Mouse (Mus musculus) thymus, postnatal 14 days (tissue): ENCODE results near the gene Kcnc4.

Experiments used
- DNase-seq: peaks from one replicate; pipeline ENCODE4 v3.0.0; 2021

Kcnc4 gene

DNA sequence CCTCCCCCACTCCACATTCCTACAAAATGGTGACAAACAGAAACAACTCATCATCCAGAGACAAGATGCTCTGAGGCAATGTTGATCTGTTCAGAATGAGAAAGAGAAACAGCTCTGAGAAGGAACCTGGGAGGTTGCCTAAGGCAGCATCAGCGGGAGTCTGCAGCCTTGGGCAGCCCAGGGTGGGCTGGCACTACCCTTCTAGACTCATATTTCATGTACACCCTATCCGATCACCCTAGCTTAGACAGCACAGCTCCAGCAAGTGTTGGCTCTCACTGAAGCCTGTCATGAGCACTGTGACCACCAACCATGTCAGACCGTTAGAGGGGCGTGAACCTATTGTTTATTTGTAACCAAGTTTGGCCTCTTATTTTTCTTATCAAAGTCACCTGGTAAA is 5.1 kb downstream of the Kcnc4 start:
- DNase-seq, result no peak

DNA sequence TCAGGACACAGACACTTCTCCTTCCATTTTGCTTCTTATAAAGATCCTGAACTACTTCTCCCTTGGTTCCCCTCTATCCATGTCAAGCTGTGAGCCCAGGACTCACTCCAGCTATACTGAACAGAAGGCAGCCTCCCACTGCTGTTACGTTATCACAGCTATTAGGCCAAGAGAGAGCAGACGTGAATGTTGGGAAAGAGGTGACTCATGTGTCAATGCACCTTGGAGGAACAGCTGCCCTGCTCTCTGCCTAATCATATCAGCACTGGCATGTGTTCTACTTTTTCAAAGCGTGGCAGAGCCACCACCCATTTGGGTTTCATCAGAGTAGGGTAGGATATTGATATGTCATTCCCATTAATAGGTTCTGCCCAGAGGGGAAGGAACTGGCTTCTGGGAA is 12.5 kb downstream of the Kcnc4 start:
- no peak for DNase-seq

DNA sequence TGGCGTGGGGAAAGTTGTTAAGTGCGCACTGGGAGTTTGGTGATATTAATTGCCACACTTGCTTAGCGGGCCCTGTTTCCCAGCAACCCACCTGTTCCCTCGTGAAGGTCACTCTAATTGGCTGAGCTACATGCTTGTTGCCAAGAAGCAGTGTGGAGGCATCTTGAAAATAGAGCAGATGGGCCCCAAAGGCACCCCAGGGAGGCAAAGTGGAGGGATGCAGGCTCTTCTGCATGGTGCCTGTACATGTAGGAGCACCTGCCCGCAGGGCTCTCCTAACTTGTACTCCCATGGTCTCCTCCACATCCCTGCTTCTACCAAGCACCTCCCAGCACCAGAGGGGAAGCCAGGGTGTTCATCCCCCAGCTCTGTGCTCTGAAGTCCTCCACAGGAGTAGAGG is 15.5 kb downstream of the Kcnc4 start:
- no peak for DNase-seq

DNA sequence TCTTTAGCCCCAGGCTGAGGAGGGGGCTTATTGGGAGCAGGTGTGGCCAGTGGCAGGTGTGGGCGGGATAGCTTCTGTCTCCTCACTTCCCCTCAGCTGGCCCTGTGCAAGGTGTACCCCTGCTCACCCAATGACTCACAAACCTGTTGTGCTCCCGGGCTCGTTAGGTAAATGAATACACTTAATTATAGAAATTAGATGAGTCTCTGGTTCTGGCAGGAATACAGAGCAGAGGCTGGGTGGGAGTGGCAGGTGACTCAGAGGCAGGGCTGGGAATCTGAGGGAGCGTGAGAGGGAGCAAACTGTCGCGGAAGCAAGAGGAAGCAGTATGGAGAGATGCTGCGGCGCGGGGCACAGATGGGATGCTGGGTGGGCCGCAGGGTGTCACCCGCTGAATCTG is 17.2 kb downstream of the Kcnc4 start:
- no peak for DNase-seq

DNA sequence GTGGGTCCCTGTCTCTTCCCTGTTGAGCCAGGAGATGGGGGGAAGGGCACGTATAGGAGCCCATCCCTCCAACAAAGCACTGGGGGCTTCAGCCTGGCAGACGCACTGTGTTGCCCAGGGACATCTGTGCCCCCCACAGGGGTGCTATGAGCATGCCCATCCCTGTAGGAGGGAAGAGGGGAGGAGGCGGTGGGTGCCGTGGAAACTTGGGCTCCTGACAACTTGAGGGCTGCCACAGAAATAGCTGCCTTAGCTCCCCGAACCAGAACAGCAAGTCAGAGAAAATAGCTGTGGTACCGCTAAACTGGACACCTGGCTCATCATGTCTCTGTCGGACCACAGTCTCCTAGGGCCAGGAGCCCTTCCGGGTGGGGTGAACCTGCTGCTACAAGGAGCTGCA is 18.0 kb downstream of the Kcnc4 start:
- no peak for DNase-seq

DNA sequence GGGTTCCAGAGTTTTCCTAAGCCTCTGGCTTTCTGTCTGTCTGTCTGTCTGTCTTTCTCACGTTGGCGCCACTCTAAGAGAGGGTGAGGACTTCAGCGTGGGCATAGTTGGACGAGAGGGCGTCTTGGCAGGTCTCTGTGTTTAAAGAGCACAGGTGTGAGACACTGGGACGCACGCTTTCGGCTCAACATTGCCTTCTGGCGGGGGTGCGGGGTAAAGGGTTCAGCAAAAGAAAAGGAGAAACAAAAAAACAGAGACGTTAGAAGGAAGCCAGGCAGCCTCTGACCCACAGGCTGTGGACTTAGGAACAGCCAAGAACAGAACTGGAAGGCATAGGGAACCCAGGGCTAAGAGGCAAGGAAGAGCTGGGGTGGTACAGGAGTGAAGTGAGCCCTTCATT is 20.1 kb downstream of the Kcnc4 start:
- no peak for DNase-seq

DNA sequence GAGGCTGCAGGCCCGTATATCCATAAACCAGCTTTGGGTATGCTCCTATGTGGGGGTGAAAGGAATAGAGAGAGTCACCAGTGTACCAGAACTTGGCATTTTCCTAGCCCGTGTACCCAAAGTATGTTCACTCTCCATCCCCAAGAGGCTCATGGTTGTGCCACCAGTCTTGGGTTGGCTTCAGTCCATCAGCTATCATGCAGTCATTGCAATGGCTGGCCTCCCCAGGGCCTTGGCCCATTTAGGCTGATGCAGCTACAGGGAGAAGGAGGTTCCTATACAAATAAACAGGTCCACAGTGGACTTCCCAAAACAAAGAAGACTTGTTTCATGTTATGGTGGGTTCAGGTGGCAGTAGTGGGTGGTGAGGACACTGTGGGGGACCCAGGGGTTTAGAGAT is 21.7 kb downstream of the Kcnc4 start:
- DNase-seq, result no peak

DNA sequence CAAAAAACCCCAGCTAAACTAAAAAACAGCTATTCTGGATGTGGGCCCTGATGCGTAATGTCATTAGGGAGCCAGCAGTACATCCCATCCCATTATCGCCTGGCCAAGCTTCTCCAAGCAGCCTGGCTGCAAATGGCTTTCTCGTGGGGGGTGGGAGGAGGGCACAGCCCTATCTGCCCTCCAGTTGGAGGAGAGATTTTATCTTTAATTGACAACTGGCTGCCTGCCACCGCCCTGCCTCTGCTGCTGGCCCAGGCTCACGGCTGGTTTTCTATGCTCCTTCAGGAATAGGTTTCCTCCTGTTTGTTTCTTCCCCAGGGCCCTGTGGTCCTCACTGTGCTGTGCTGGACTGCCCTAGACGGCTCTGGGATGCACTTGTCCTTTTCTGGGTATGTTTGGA is 22.9 kb downstream of the Kcnc4 start:
- no peak for DNase-seq

DNA sequence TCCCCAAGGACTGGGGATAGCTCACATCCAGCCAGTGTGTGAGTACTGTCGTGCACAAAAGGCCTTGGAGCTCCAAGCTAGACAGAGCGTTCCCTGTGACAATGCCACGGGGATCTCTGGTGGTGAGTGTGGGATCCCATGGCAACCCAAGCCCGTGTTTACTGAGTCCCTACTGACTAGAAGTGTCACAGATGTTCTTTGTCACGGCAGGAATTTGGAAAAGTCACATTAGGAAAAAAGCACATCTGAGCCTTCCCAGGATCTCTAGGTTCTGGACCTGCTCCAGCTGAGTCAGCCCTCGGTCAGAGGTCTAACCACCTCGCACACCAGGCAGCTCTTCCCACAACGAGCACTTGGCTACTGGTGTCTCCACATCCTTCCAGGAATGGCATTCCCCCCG is 25.7 kb downstream of the Kcnc4 start:
- no peak for DNase-seq

DNA sequence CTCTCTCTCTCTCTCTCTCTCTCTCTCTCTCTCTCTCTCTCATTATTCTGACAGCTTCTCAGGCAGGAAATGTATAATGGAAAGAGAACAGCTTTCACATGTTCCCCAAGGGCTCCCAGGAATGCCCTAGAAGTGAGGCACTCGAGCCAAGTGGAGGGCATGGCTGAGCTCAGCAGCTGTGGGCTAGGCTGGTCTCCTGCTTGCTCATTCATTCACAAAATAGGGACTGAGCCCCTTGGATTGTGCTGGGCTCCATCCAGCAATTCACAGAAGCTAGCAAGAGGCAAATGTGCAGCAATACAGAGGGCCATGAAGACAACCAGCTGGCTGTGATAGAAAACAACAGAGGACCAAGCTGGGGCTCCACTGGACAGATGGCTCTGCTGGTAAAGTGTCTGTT is 28.1 kb downstream of the Kcnc4 start:
- DNase-seq, result no peak

DNA sequence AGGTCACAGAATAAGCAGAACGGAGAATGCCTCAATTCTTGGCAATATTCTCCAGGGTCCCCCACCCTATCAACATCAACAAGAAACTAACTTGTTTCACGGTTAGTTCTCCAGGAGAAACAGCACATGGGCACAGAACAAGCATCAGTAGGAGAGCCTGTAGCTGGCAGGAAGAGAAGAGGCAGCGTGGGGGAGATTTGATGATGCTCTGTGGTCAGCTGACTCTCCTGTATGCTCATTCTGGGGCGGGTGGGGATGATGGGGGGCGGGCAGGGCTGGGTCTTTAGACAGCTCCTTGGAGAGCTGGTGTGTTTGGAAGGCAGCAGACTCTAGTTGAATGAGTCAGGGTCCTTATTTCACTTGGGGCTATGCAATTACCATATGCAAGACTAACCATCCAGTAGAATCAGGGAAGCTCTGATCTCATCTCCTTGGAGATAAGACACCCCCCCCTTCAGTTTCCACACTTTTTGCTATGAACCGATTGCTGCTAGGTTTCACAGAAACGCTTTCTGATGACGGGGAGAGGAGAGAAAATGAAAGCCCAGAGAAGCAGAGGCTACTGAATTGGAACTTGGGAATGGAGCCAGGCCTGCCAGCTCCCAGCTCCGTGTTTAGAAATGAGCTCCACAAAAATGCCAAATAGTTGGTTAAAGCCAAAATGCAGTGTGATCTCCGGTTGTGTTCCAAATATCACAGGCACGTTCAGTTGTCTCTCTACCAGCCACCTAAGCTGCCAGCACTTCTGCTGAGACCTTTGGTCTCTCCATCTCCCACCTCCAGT is 34.9 kb downstream of the Kcnc4 start:
- DNase-seq, result no peak

DNA sequence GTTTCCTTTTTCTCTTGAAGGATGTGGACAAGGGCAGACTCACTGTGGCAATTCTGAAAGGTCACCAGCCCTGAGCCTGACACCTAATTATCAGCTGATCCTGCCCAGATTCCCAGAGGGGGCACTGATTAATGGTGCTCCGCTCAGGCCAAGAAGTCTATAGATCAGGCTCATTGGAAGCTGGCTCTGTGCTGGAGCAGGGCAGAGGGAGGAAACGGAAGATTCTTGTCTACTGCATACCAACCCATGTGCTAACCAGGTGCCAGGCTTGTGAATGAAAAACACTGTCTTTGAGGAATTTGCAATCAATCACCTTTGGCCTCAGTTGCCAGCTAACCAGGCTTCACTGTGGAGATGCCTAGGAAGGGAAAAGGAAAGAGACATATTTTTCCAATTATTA is 39.2 kb downstream of the Kcnc4 start:
- DNase-seq, result no peak

DNA sequence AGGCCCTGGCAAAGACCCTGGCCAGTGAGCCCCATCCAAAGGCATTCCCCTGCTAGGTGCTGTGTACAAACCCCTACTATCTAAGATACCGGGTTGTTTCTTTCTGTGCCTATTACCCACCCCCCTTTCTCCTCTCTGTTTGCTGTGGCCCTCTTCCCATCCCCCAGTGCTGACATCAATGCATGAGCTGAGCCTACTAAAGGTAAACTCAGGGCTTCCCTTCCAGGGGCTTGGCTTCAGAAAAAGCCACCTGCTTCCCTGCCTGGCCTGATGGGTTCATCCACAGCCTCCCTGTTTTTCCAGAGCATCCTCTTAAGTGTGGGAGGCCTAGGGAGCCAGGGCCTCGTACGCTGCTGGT is 42.1 kb downstream of the Kcnc4 start:
- no peak for DNase-seq

DNA sequence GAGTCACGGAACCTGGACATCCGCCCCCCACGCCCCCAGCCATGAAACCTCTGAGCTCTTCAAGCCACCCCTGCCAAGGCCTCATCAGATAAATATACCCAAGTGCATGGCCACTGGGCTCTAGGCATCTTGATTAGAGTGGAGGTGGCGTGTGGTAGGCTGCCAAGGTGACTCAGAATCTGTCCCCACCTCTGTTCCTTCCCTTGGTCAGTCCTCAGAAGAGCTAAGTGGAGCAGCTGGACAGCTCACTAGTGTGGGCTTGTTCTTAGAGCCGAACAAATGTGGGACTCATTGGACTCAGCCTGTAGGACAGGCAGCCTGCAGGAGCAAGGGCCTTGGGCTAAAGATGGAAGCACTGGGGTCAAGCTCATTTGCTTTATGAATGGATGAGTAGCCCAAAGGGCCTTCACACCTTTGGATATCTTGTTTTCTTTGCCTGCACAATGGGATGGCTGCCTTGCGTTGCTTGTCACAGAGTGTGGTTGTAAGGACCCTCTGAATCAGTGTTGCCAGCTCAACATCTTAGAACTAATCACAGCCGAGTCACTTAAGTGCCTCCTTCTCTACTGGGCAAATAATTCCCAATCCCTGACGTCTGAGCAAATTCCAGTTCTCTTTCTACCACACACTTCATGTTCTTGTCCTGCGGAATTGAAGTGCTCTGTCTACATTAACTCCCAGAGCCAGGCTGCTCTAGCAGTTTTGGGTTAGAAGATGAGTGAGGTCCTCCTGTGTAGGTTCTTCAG is 42.6 kb downstream of the Kcnc4 start:
- DNase-seq, result no peak

DNA sequence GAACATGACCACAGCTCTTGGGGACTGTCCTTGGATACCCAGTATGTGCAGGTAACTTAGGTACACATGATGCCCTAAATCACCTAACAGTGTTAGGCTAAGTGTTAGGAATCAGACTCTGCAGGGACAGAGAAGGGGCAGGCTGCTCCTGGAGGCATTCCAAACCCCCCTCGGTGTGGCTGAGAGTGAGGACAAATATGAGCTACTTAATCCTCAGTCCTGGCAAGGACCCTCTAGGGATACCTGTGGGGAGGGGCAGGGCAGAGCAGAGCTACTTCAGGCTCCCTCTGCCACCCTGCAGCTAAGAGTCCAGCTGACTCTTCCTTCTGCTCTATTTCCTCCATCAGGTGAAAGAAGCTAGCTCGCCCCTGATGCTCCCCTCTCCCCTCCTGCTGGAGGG is 46.3 kb downstream of the Kcnc4 start:
- no peak for DNase-seq

DNA sequence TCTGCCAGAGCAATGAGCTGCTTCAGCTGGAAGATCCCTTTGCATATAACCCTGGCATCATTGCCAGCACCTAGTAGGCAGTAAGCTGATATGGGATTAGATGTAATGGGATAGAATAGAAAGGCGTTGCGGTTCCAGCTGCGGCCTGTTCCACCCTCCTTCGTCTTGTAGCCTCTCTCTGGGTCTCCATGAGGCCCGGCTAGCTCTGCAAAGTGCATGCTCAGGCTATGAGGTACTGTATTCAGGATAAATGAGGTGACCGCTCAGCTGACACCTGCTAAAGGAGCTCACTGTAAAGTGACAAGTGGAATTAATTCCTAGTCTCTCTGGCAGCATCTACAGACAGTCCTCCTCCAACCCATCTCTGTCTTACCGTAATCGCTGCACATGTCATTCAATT is 46.8 kb downstream of the Kcnc4 start:
- DNase-seq, result no peak

DNA sequence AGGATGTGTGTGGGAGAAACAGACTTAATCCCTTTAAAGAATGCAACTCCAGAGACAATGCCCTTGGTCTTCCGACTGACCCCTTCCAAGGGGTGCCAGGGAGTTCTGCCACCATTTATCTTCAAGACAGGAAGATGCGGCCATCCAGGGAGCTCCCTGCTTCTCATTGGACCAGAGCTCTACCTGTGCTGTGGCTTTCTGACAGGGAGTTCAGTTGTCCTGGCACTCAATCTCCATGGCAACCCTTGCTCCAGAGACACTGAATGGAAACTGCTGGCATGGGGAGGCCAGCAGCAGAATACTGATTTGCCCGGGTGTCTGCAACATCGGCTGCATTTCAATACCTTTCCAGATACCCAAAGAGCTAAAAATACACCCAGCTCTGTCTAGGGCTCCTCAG is 47.7 kb downstream of the Kcnc4 start:
- DNase-seq, result no peak

DNA sequence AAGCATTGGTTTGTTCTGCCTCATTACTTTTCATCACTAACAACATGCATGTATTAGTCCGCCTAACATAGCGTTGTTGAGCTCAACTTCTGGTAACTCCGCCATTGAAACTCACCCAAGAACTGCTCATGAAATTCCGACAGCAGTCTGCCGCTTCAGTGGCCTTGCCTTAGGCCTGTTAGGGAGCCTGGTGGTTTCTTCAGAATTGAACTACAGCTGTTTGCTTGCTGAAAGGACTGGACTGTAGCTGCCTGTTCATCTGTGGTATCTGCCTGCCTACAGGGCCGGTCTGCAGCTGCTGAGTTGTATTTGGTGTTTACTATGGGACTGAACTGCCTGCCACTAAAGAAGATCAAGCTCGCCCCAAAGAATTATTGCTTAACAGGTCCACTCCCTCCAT is 58.0 kb downstream of the Kcnc4 start:
- DNase-seq, result no peak

DNA sequence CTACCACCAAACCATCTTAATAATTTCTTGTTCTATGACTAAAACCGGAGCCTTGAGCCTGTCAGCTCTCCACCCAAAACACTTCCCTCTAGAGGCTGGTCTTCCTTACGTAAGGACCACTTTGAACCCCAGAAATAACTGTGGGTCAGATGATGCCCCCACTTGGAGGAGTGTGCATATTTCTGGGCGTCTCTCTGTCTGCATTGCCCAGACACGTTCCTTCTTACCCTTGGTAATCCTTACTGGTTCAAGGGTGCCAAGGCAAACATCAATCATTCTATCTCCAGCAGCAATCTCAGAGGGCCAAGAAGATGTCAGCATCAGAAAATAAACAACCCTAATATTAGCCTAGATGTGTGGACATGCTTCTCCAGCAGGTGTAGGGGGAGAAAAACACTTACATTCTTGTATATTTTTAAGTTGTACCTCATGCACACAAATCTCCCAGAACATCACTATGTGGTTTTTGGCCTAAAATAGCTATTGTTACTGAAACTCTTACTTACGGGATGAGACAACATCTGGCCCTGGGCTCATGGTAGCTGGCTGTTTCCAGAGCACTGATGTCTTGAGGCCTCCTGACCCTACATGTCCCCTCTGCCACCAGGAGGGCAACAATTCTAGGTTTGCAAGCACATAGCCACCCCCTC is 59.2 kb downstream of the Kcnc4 start:
- DNase-seq, result no peak

DNA sequence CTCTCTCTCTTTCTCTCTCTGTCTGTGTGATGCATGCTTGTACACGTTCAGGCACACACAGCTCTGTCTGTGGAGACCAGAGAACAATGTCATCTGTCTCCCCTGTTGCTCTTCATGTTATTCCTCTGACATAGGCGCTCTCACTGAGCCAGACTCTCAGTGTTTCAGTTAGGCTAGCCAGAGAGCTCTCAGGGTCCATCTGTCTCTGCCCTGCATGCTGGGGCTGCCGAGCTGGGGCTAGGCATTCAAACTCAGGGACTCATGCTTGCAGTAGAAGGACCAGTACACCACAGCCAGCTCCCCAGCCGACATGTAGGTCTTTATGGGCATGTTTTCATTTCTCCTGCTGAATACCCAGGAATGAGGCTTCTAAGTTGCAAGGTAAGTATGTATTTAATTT is 68.2 kb downstream of the Kcnc4 start:
- DNase-seq, result no peak
